Mouse (Mus musculus) midbrain, embryonic 12.5 days (tissue): ENCODE results near the gene Klk10. TPM values are rescaled to one million over a fixed set of nuclear protein-coding genes. Genes with fewer than 3 reads are reported as not detected.

Experiments
- polyA plus RNA-seq: library from polyadenylated mRNA; unstranded; fragments of >200 nt; fragmentation: Nextera tagmentation; extraction: Ambion mirVana; gene quantifications from 2 replicates; pipeline ENCODE4 v1.2.1, GENCODE M21; 2016

Gene Klk10
- polyA plus RNA-seq, 1 experiment from 2014 or later, result 0.13 TPM

Other genes with a start within 250 kb of the Klk10 start
- gene Cd33, start 236.6 kb upstream of the Klk10 start, polyA plus RNA-seq, result 1.1 and 1.4 TPM in 2 replicates
- gene Zfp658, start 218.8 kb upstream of the Klk10 start, polyA plus RNA-seq, result 9.3 and 10.1 TPM in 2 replicates
- 17.8 and 17.9 TPM in 2 replicates for gene Zfp719, start 201.4 kb upstream of the Klk10 start, polyA plus RNA-seq
- 0.24 and 0.58 TPM in 2 replicates for gene Zfp819, start 173.9 kb upstream of the Klk10 start, polyA plus RNA-seq
- gene Ceacam18, start 146.3 kb upstream of the Klk10 start, polyA plus RNA-seq, result not detected in 2 replicates
- 0.24 TPM in 2 replicates for gene Siglece, start 120.9 kb upstream of the Klk10 start, polyA plus RNA-seq
- 17.6 and 17.9 TPM in 2 replicates for gene Ctu1, start 109.0 kb upstream of the Klk10 start, polyA plus RNA-seq
- not detected in 2 replicates for gene Klk14, start 90.6 kb upstream of the Klk10 start, polyA plus RNA-seq
- not detected in 2 replicates for gene Klk13, start 68.5 kb upstream of the Klk10 start, polyA plus RNA-seq
- not detected in 2 replicates for gene Klk12, start 12.1 kb upstream of the Klk10 start, polyA plus RNA-seq
- gene Klk11, start 6.4 kb upstream of the Klk10 start, polyA plus RNA-seq, result not detected in 2 replicates
- gene Klk9, start 10.9 kb downstream of the Klk10 start, polyA plus RNA-seq, result not detected in 2 replicates
- gene Klk8, start 16.5 kb downstream of the Klk10 start, polyA plus RNA-seq, result 6.1 and 6.3 TPM in 2 replicates
- not detected in 2 replicates for gene Klk7, start 30.3 kb downstream of the Klk10 start, polyA plus RNA-seq
- gene Klk6, start 43.5 kb downstream of the Klk10 start, polyA plus RNA-seq, result not detected in 2 replicates
- 0.18 and 0.33 TPM in 2 replicates for gene Klk5, start 60.9 kb downstream of the Klk10 start, polyA plus RNA-seq
- gene Klk4, start 100.1 kb downstream of the Klk10 start, polyA plus RNA-seq, result not detected in 2 replicates
- gene Klk15, start 152.7 kb downstream of the Klk10 start, polyA plus RNA-seq, result not detected in 2 replicates
- not detected in 2 replicates for gene Klk1b8, start 169.6 kb downstream of the Klk10 start, polyA plus RNA-seq
- not detected in 2 replicates for gene Klk1b1, start 185.7 kb downstream of the Klk10 start, polyA plus RNA-seq
- not detected in 2 replicates for gene Klk1b9, start 195.0 kb downstream of the Klk10 start, polyA plus RNA-seq
- not detected in 2 replicates for gene Klk1b11, start 214.8 kb downstream of the Klk10 start, polyA plus RNA-seq
- not detected in 2 replicates for gene Klk1b26, start 231.1 kb downstream of the Klk10 start, polyA plus RNA-seq